Mouse (Mus musculus) retina, embryonic 14.5 days (tissue): ENCODE data around the gene Pld2.

Experiments
- DNase-seq: peaks from one replicate; pipeline ENCODE4 v3.0.0-alpha.2; 2015; ENCODE audit warnings: low spot score

The Pld2 gene

DNA sequence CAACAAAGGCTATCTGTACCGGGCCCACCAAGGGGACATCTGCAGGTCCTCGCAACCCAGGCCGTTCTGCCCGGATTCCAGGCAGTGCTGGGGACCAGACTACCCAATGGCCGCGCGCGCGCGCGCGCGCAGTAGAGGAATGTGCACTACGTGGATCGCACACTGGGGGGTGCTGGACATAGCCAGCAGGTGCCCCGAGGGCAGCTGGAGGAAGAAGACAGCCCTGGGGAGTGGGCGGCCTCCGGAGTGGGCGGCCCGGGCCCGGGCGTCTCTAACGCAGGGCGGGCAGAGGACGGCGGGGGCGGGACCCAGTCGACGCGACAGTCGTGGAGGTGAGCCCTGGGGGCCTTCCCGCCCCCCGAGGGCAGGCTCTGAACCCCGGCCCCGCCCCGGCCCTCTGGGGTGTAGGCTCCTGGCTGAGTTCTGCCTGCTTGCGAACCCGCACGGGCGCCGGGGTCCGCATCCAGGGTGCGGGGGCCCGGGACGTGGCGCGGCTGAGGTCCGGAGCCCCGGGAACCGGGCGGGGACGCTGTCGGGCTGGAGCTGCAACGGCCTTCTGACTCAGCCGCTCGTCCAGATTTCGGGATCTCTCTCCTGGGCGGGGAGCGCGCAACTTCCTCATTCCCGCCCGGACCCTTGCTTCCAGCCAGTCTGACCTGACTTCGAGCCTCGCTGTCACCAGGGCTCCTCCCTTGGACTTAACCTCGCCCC is at the start of gene Pld2:
Pld2 (plus strand) TSS at position 188 of the 711 bp plus-strand sequence.
- DNase-seq = peak; percentile 85

DNA sequence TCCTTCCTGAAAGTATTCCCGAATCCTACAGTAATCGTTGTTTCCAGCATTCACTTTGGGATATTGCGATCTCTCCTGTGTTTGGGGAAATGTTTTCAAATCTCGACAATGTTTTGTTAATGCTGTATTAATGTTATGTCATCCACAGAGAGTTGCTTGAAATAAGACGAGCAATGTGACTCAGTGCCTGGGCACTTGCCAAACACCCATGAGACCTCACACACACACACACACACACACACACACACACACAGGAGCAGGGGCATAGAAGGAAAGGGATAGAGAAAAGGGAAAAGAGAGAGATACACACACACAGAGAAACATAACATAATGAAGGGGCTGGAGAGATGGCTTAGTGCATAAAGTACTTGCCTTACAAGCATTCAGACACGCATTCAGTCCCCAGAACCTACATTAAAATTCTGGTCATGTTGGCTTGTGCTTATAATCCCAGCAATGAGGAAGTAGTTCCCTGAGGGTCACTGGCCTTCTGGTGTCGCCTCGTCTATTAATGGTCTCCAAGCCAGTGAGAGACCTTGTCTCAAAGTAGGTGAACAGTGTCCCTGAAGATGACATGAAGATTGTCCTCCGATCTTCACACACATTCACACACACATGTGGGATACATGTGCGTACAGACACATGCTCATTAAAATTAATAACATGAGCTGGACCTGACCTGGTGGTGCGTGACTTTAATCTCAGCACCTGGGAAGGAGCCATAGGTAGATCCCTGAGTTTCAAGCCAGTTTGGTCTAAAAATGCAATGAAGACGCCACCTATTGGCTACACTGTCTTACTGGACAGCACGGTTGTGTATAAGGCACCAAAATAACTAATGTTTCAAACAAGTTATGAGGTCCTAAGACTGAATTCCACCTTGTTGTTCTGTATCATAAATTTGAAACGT is 40.0 kb upstream of the Pld2 start:
- peak; percentile 46 for DNase-seq

DNA sequence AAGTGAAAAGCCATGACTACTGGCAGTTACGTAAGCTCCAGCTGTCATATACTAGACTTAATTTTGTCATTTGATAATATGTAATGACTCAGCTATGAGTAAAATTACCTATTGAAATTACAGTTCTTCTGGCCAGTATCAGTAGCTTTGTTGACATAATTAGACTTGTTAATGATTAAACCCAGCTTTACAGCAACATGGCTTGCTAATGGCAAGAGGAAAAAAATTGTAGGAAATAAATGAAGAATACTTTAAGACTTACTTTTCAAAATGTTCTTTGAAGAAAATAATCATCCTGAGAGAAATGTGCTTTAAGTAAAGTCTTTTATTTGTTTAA is 39.4 kb upstream of the Pld2 start:
- DNase-seq = no peak

DNA sequence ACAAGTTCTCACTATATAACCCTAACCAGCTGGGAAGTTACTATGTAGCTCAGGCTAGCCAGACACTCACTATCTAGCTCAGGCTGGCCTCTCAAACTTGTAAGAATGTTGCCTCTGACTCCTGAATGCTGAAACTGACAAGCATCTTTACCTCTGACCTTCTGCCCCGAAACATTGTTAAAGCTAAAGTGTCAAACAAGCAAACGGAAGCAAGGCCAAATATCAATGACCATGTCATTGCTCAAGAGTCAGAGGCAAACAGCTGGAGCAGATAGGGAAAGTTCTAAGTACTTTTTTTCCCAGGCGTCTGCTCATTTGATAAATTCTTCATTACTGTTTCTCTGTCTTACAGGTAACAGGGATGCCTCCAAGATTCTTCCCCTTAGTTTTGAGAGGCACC is 37.8 kb upstream of the Pld2 start:
- no peak for DNase-seq

DNA sequence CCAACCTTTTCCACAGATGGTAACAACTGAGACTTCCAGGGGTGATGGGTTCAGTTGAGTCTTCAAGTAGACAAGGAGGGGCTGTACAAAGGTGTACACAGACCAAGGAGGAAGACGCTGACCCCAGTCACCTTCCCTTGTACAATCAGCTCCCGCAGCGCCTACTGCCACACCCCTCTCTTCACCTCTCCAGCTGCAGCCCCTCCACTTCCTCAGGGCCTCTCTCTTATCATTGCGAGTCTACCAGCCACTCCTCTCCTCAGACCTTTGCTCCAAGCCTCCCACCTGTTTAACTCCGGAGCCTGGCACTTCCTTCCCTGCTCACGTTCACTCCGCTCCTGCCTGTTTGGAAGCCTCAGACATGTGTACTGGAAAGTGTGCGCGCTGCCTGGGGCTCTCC is 34.9 kb upstream of the Pld2 start, which contains the start of gene Tm4sf5:
Tm4sf5 (plus strand) TSS at position 275 of the 400 bp plus-strand sequence.
- DNase-seq = no peak

DNA sequence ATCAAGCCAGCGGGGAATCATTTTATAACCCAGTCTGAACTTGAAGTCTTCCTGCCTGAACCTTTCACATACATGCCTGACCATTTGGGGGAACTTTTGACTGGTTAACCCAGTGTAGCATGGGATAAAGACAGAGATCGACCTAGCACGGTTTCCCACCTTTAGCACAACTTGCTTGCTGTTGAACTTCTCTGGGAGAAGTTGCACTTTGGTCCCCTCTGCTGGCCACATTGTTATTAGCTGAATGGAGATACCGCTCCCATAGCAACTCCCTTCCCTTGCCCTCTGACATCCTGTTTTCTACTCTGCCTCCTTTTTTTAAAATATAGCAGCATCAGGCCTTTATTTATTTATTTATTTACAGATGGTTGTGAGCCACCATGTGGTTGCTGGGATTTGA is 33.5 kb upstream of the Pld2 start:
- DNase-seq = peak; percentile 77

DNA sequence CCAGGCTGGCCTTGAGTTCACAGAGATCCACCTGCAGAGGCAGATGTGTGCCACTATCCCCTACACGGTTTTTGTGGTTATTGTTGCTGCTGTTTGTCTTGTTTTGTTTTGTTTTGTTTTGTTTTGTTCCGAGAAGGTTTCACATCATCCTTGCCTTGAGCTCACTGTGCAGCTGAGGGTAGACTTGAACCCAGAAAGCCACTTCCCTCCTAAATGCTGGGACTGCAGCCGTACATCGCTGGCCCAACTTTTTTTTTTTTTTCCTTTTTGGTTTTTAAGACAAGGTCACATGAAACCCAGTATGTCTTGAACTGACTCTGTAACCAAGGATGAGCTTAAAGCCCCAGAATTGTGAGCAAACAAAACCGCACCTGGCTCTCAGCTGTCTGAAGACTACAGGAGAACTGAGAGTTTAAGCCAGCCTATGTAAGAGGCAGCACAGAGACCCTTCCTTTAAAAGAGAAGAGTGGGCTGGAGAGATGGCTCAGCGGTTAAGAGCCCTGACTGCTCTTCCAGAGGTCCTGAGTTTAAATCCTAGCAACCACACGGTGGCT is 32.8 kb upstream of the Pld2 start:
- DNase-seq = no peak

DNA sequence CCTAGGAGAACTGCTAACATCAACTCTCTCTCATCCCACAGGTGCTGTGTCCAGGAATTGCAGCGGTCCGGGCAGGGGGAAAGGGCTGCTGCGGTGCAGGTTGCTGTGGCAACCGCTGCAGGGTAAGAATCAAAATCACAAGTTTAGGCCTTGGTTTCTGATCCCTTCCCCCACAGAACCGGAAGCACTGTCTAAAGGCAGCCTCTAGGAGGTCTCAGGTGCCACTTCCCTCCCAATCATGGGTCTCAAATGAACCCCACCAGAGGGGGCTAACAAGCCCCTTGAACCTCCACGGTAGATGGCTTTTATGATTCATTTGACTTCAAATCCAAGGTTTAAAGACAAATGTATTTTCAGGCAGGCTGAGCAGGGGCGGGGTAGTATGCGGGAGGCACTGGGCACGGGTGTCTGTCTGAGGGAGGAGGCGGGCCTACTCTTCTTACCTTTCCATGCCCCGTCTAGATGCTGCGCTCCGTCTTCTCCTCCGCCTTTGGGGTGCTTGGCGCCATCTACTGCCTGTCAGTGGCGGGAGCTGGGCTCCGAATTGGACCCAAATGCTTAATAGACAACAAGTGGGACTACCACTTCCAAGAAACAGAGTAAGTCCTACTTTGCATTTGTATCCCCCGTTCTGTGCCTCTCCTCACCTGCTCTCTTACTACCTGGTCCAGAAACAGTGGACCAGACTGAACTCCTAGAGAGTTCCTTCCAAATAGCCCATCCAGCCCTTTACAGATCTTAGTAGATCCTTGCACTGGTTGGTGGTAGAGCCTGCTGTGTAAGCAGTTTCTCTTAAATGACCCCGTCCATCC is 29.9 kb upstream of the Pld2 start:
- peak; percentile 61 for DNase-seq

DNA sequence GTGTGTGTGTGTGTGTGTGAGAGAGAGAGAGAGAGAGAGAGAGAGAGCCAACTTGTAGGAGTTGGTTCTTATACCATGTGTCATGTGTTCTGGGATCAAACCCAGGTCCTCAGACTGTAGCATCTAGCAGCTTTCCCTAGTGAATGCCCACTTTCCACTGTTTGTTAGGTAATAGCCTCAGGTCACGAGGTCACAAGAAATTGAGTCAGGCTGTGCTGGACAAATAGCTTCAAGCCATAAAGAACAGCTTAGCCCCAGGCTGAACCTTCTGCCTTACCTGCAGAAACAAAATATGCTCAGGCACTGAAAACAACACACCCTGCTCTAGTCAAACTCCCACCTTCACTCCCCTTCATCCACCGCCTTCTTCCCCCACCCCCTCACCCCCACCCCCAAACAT is 28.6 kb upstream of the Pld2 start:
- no peak for DNase-seq

DNA sequence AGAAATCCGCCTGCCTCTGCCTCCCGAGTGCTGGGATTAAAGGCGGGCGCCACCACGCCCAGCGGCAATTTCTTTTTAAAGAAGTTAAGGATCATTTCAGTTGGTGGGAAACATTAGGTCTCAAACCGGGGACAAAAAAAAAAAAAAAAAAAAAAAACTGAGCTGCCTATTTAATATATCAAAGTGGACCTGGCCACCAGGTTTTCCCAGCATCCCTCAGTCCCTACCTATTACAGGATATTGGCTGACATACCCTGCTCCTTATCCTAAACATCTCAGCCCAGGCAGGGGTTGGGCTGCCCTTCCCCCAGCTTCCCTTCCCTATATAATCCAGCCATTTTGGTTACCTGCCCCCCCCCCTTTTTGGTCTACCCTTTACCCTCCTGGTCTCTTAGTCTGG is 28.0 kb upstream of the Pld2 start:
- no peak for DNase-seq

DNA sequence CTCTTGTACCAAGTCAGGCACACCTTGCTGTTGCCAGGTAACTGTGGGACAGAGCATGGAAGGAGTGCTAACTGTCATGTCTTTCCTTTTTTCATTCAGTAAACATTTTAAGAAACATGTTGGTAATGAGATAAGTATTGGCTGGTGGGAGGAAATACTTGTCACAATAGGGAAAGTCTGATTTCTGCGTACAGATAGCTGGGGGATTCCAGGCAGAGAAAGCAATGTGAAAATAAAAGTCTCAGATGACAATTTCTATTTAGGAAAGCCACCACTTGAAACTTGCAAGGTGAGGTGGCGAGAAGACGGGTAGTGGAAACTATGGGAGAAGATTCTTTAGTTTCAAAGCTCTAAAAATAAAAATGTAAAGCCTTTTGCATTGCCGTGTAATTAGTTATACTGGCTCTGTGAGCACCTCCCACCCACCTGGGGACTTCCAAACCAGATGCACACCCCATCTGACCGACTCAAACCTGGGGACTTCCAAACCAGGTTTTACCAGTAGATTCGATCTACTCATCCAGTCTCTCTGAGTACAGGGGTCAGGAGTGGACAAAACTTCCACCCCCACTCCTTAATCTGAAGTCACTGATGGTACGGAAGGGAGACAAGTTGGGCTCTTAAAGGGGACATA is 27.0 kb upstream of the Pld2 start:
- no peak for DNase-seq

DNA sequence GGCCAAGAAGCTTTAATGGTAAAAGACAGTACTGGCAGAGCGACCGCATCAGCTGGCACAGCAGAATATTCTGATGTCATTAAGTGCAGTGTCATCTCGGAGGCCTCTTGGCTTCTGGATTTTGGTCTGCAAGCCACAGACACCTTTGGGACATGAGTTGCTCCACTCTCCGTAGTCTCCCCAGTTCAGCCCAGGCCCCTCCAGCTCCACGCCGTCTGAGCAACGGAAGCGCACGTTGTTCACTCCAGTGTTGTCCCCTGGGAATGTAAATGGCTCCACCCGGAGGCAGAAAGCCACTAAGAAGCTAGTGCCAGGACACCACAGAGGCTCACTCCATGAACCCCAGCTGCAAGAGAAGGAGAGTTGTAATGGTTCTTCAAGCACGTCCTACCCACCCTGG is 26.3 kb upstream of the Pld2 start:
- peak; percentile 26 for DNase-seq

DNA sequence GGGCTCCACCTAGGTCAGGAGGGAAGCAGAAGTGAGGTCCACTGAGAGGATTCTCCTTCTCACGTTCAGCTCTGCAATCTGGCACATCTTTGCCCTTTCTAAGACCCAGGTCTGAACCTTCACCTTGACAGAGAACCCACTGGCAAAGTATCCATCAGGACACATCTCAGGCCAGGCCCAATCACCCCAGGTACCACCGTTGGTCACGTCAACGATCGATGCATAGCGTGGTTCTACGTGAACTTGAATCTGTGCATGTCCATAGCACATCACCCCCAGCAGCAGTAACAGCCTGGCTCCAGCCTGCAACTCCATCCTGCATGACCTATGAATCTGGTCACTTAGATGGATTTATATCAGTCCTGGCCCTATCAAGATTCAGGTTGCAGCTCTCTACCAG is 25.6 kb upstream of the Pld2 start, which contains the start of gene Vmo1:
Vmo1 (minus strand) TSS at position 329 of the 400 bp plus-strand sequence.
- DNase-seq = no peak

DNA sequence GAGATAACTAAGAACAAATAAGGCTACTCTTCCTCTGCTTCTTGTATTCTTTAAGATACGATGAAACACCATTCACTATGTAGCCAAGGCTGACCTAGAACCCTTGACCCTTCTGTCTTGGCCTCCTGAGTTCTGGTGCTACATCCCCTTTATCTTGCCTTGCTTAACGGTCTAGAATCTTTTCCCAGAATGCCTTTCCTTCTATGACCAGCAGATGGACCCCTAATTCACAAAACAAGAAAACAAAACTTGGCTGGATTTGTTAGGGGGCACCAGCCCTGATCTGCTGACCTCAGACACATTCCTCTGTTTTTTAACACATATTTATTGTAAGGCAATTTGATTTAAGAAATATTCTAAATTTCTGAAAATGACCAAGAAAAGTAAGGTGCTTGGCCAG is 23.5 kb upstream of the Pld2 start:
- peak; percentile 80 for DNase-seq

DNA sequence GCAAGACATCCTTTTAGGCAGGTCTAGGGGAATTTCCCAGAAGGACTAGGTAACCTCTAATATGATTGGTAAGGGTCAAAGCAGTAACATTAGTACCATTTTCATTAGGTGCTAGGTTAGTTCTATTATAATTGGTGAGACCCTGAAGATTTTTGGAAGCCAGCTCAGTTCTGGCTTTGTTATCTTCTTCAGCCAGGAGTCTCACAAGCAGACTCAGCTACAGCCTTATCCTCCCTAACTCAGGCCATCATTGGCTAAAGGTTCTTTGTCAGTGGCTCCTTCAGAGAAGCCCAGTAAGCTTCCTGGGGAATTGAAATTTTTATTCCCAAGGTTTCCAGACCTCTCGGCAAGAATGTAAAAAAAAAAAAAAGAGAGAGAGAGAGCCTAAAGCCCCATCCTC is 21.4 kb upstream of the Pld2 start:
- DNase-seq = no peak

DNA sequence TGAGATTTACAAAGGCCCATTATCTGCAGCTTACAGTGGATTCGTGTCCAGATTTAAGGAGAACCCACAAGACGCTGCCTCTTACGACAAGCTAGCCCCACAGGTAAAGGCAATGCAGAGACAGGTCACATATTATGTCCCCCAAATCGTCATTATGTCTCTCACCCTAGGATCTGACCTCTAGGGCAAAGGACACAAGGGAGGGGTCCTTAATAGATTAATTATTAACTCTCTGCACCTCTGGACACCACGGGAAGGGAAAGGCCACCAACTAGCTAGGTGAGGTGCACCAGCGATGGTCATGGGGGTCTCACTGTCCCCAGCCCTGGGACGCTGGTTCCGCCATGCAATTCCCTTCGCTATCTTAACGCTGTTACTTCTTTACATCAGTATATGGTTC is 20.9 kb upstream of the Pld2 start, which contains the start of gene Gltpd2:
Gltpd2 (plus strand) TSS at position 274 of the 400 bp plus-strand sequence.
- no peak for DNase-seq

DNA sequence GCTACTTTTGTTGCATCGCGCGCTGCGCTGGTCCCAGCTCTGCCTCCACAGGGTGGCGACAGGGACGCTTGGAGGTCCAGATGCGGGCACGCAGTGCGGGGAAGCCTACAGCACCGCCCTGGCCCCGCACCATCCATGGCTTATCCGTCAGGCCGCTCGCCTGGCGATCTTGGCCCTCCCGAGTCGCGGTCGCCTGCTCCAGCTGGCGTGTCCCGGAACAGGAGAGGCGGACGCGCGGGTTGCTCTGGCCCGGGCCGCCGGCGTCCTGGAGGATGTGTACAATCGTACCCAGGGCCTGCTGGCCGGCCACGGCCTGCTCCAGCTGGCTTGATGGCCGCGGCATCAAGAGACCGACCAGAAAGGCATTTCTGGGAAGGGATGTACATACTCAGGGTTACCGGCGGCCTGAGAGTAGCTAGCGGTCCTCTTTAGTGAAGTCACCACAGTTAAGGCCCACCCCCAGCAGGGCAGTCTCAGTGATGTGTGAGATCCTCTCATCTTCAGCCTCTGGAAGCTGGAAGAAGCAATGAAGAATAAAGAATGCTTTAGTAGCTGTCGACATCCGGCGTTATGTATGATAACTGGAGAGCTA is 19.6 kb upstream of the Pld2 start:
- DNase-seq = peak; percentile 55

DNA sequence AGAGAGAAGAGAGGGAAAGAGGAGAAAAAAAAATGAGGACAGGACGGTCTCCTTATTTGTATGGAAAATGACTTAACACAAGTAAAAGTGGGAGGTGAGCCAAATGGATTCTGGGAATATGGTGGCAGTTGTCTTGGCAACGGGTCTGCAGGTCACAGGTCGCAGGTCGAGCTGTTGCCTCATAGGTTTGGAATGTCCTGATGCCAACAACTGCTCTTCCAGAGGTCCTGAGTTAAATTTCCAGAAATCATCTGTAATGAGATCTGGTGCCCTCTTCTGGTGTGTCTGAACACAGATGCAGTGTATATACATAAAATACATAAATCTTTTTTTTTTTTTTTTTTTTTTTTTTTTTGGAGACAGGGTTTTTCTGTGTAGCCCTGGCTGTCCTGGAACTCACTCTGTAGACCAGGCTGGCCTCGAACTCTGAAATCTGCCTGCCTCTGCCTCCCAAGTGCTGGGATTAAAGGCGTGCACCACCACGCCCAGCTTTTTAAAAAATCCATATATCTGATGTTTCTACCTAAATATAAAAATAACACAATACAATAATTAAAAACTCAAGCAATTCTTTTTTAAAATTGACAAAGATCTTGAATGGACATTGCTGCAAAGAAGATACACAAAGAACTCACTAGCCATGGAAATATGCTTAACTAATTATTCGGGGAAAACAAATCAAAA is 16.4 kb upstream of the Pld2 start:
- peak; percentile 27 for DNase-seq

DNA sequence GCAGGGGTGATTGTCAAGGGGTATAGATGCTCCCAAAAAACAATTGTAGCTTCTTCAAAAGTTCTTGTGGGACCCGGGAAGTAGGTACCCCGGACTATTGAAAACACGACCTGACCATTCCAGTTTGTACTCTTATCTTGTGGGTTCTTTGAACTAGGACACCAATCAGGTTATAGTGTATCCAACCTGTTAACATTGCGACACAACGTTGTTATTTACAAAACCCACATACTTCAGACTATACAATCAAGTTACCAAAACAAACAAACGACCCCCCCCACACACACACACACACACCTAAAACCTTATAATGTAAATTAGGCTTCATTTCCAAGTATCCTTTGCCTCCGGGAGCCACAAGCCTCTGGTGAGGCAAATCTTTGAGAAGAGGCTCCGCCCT is 15.1 kb upstream of the Pld2 start:
- no peak for DNase-seq

DNA sequence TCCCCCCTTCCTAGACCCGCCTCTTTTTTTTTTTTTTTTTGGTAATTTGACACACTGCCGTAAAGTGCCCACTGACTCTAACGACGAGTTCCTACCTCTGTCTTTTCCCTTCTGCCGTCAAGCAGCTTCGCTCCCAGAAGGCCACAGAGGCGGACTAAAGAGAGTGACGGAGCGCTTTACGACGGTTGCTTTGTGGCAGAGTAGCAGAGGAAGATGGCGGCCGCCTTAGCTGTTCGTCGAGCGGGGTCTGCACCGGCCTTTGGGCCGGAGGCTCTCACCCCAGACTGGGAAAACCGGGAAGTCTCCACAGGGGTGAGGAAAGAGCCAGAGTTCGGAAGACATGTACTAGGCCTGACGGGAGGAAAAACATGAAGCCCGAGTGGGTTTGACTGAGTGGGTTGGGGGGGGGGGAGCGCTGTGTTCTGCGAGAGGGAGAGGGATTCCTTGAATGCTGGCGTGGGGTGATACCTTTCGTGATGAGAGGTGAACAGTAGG is 14.6 kb upstream of the Pld2 start, which contains the start of gene Psmb6:
Psmb6 (plus strand) TSS at position 184 of the 495 bp plus-strand sequence.
- peak; percentile 97 for DNase-seq
